In genomic region chr2:113178047-113178446, GRCm38 (mm10) we compare ENCODE assay signal across 24 mouse cellular contexts. TPM values are rescaled to one million over a fixed set of nuclear protein-coding genes. Genes with fewer than 3 reads are reported as not detected.
DNase-seq lines count a peak whose midpoint lies in the region; ATAC-seq and TF ChIP-seq lines count a peak whose summit lies in the region.
"Had no signal": no experiment of that assay in that cellular context is flagged by ENCODE, and none has a peak within 500 bp of the region (broad histone marks: within the 10 kb centered on the region; RNA-seq: fewer than 3 reads in every experiment).

No protein-coding gene starts in this region.

- H3K9me3 ChIP-seq in kidney, postnatal 0 days (replicated peaks; ENCODE audit: low read length) = no peaks in the 10 kb centered on the region
- H3K9me3 ChIP-seq in kidney, embryonic 14.5 days (ENCODE audit: control insufficient read depth, low read length) = no peaks in the 10 kb centered on the region
- no peaks in the 10 kb centered on the region for H3K9me3 ChIP-seq in lung, embryonic 15.5 days
- no peaks in the 10 kb centered on the region for H3K9me3 ChIP-seq in lung, postnatal 0 days (ENCODE audit: low read length)
- H3K9me3 ChIP-seq: embryonic facial prominence, embryonic 10.5 days; embryonic facial prominence, embryonic 12.5 days; forebrain, embryonic 13.5 days; forebrain, embryonic 15.5 days had no signal

- no peak overlapping the region for H3K9ac ChIP-seq in kidney, postnatal 0 days (ENCODE audit: low read depth, low read length)
- H3K9ac ChIP-seq in kidney, embryonic 14.5 days (ENCODE audit: low read depth, low read length) = no peak overlapping the region
- no peak overlapping the region for H3K9ac ChIP-seq in lung, embryonic 15.5 days
- no peak overlapping the region for H3K9ac ChIP-seq in lung, postnatal 0 days (replicated peaks; ENCODE audit: low read depth)
- H3K9ac ChIP-seq: embryonic facial prominence, embryonic 12.5 days; forebrain, embryonic 13.5 days; forebrain, embryonic 15.5 days had no signal

- no peaks in the 10 kb centered on the region for H3K36me3 ChIP-seq in kidney, postnatal 0 days (ENCODE audit: insufficient read depth, low read length)
- H3K36me3 ChIP-seq in kidney, embryonic 14.5 days (ENCODE audit: control insufficient read depth, insufficient read depth, low read length) = no peaks in the 10 kb centered on the region
- H3K36me3 ChIP-seq in lung, embryonic 15.5 days = no peaks in the 10 kb centered on the region
- no peaks in the 10 kb centered on the region for H3K36me3 ChIP-seq in lung, postnatal 0 days (ENCODE audit: insufficient read depth, low read length)
- H3K36me3 ChIP-seq: embryonic facial prominence, embryonic 10.5 days; embryonic facial prominence, embryonic 12.5 days; forebrain, embryonic 15.5 days; G1E had no signal

- peak; percentile 1 for DNase-seq in kidney, postnatal 0 days (ENCODE audit: low spot score)
- no peak for DNase-seq in lung, postnatal 25 days (ENCODE audit: low spot score)
- peak; percentile 6 for DNase-seq in lung, postnatal 0 days (ENCODE audit: low spot score)
- DNase-seq in lung, adult 2 months = no peak
- DNase-seq: adrenal gland, adult 8-10 months; adrenal gland, postnatal 14 days; adrenal gland, postnatal 36 days; B cell, adult 2 months; cerebellum, adult 11-12 months; cerebellum, adult 2 months; cerebellum, adult 9-10 months; cerebellum, postnatal 10 days; cerebellum, postnatal 25 days had no signal

- no peak for TF ChIP-seq EP300 in lung, postnatal 0 days (IDR thresholded peaks at IDR 0.05)

- H3K4me1 ChIP-seq in kidney, postnatal 0 days (replicated peaks; ENCODE audit: insufficient read depth, low read length) = no peaks in the 10 kb centered on the region
- H3K4me1 ChIP-seq in kidney, embryonic 14.5 days (ENCODE audit: control insufficient read depth, insufficient read depth, low read length) = no peaks in the 10 kb centered on the region
- peaks cover 7% of the 10 kb centered on the region for H3K4me1 ChIP-seq in lung, embryonic 15.5 days
- no peaks in the 10 kb centered on the region for H3K4me1 ChIP-seq in lung, postnatal 0 days (ENCODE audit: insufficient read depth, low read depth, low read length)
- no peaks in the 10 kb centered on the region for H3K4me1 ChIP-seq in lung, adult 2 months (ENCODE audit: control insufficient read depth, insufficient read depth, low read length)
- H3K4me1 ChIP-seq: forebrain, embryonic 15.5 days had no signal

- H3K4me2 ChIP-seq in kidney, postnatal 0 days (ENCODE audit: low read length) = no peak overlapping the region
- H3K4me2 ChIP-seq in kidney, embryonic 14.5 days (replicated peaks; ENCODE audit: low read depth, low read length) = no peak overlapping the region
- H3K4me2 ChIP-seq in lung, embryonic 15.5 days = no peak overlapping the region
- H3K4me2 ChIP-seq in lung, postnatal 0 days (replicated peaks; ENCODE audit: low read depth, low read length) = no peak overlapping the region
- H3K4me2 ChIP-seq: embryonic facial prominence, embryonic 12.5 days; forebrain, embryonic 13.5 days; forebrain, embryonic 15.5 days had no signal

- no peak overlapping the region for H3K4me3 ChIP-seq in kidney, postnatal 0 days (replicated peaks; ENCODE audit: low read depth, low read length)
- H3K4me3 ChIP-seq in kidney, embryonic 14.5 days (ENCODE audit: low read length) = no peak overlapping the region
- H3K4me3 ChIP-seq in lung, embryonic 15.5 days = no peak overlapping the region
- no peak overlapping the region for H3K4me3 ChIP-seq in lung, postnatal 0 days (ENCODE audit: low read depth, low read length)
- H3K4me3 ChIP-seq in lung, adult 2 months (replicated peaks; ENCODE audit: extremely low read depth, low read depth, low read length) = no peak overlapping the region
- H3K4me3 ChIP-seq: embryonic facial prominence, embryonic 10.5 days; embryonic facial prominence, embryonic 12.5 days; forebrain, embryonic 13.5 days; forebrain, embryonic 15.5 days had no signal

- TF ChIP-seq CTCF in kidney, postnatal 0 days (IDR thresholded peaks at IDR 0.05; ENCODE audit: low read depth) = no peak
- TF ChIP-seq CTCF in lung, postnatal 0 days (IDR thresholded peaks at IDR 0.05) = no peak
- TF ChIP-seq CTCF in lung, adult 2 months (IDR thresholded peaks at IDR 0.05; ENCODE audit: insufficient read depth, low read length) = no peak

- no peak overlapping the region for H3K27ac ChIP-seq in kidney, postnatal 0 days
- H3K27ac ChIP-seq in kidney, embryonic 14.5 days (ENCODE audit: low read depth, low read length) = no peak overlapping the region
- H3K27ac ChIP-seq in lung, embryonic 15.5 days = no peak overlapping the region
- no peak overlapping the region for H3K27ac ChIP-seq in lung, postnatal 0 days (ENCODE audit: low read length)
- H3K27ac ChIP-seq: embryonic facial prominence, embryonic 10.5 days; embryonic facial prominence, embryonic 12.5 days; forebrain, embryonic 13.5 days; forebrain, embryonic 15.5 days had no signal

- ATAC-seq in kidney, postnatal 0 days (replicated peaks; ENCODE audit: low FRiP score, low read depth) = no peak
- no peak for ATAC-seq in kidney, embryonic 14.5 days (ENCODE audit: low FRiP score, low TSS enrichment)
- peak; percentile 15; the same call in 1 of the 2 replicates for ATAC-seq in lung, embryonic 15.5 days (ENCODE audit: borderline replicate concordance, extremely low read depth, low FRiP score, low TSS enrichment)
- no peak for ATAC-seq in lung, postnatal 0 days
- ATAC-seq: activated CD4-positive, CD25-positive, alpha-beta regulatory T cell, adult 4 months; CD4-positive, CD25-positive, alpha-beta regulatory T cell, adult 4 months; forebrain, embryonic 13.5 days; forebrain, embryonic 15.5 days; Patski had no signal

- H3K27me3 ChIP-seq in kidney, postnatal 0 days (ENCODE audit: insufficient read depth, low read length) = no peaks in the 10 kb centered on the region
- H3K27me3 ChIP-seq in kidney, embryonic 14.5 days (ENCODE audit: control insufficient read depth, insufficient read depth, low read length) = no peaks in the 10 kb centered on the region
- H3K27me3 ChIP-seq in lung, embryonic 15.5 days = no peaks in the 10 kb centered on the region
- no peaks in the 10 kb centered on the region for H3K27me3 ChIP-seq in lung, postnatal 0 days (replicated peaks; ENCODE audit: insufficient read depth, low read length)
- H3K27me3 ChIP-seq: CH12.LX; embryonic facial prominence, embryonic 12.5 days; forebrain, embryonic 13.5 days; forebrain, embryonic 15.5 days; Patski had no signal

- no peak for TF ChIP-seq POLR2A in lung, adult 2 months (IDR thresholded peaks at IDR 0.05; ENCODE audit: borderline replicate concordance, extremely low read depth, low read depth, low read length)

RNA-seq across cellular contexts. Expression of gene Ryr3, which starts 38.8 kb away (rescaled TPM):
- 0.22 and 0.34 TPM in 2 replicates for polyA plus RNA-seq in kidney, postnatal 0 days (2015; fragmentation: Nextera tagmentation; extraction: Ambion mirVana)
- 1.0 and 1.8 TPM in 2 replicates for polyA plus RNA-seq in kidney, embryonic 14.5 days (2014; fragmentation: Nextera tagmentation; extraction: Ambion mirVana)
- polyA plus RNA-seq in lung, embryonic 15.5 days (2015; fragmentation: Nextera tagmentation; extraction: Ambion mirVana) = 2.2 and 2.4 TPM in 2 replicates
- polyA plus RNA-seq in lung, postnatal 0 days (2015; fragmentation: Nextera tagmentation; extraction: Ambion mirVana) = 0.57 and 0.80 TPM in 2 replicates
- 0.55 and 0.79 TPM in 2 replicates for polyA plus RNA-seq in lung, adult 2 months (2012; rRNA removed)
- polyA plus RNA-seq: G1E had no signal

Comparison
In these comparisons a context has a peak if more than half of its experiments do, and no peak if none do; other contexts are left out.
1. DNase-seq: peak in kidney, postnatal 0 days (single experiment) and lung, postnatal 0 days (single experiment); none in lung, postnatal 25 days (single experiment) and lung, adult 2 months (single experiment).